Mouse (Mus musculus) brain, adult 2 months (tissue): ENCODE measurements around the gene Abhd5.

ENCODE experiments used
- DNase-seq: peaks from one replicate; pipeline ENCODE4 v3.0.0; 2011; ENCODE audit warnings: low read depth, low spot score

The Abhd5 gene

DNA sequence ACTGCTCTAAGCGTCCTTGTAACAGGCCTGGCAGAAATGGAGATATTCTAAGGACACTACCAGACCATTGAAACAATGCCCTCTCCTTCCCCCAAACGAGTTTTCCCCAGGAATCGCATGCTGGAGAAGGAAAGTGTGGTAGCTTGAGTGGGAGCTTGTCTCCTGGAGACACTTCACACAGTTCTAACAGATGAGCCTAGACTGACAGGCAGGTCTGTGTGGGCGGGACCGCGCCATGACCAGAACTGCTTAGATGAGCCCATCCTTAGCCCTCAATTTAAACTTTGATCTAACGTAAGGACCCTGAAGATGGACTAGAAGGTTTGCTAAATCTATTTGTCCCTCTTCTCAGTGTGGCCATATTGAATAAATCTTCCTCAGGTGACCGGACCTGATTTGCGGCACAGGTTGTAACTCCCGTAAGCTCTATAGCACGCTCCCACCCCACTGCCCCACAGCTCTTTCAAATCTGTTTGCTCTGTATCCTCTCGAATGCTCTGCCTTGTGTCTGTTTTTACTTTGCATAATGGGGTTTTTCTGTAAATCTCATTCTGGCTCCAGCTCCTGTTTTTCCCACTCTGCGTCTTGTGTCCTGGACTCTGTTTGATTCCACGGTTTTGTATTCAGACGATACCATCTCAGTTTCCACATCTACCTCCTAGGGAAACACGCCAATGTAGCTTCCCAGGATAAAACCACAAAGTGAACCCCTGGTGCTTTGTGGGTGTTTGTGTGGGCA, 59.2 kb downstream of the Abhd5 start:
- peak; percentile 42 for DNase-seq

DNA sequence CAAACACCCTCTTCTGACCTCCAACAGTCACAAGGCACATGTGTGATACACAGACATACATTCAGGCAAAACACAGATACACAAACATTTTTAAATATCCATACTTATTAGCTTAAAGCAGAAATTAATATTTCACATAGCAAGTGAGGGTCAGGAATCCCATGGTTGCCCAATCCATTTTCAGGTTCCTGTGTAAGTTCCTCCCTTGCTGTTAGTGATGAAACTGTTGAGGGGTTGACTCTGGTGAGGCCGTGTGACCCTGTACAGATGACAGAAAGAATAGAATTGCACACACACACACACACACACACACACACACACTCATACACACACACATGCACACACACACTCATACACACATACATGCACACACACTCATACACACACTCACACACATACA, 63.2 kb downstream of the Abhd5 start:
- no peak for DNase-seq

GRCm38 (mm10) chr9:122415056-122415775, 63.8 kb downstream of the Abhd5 start:
- no peak for DNase-seq

DNA sequence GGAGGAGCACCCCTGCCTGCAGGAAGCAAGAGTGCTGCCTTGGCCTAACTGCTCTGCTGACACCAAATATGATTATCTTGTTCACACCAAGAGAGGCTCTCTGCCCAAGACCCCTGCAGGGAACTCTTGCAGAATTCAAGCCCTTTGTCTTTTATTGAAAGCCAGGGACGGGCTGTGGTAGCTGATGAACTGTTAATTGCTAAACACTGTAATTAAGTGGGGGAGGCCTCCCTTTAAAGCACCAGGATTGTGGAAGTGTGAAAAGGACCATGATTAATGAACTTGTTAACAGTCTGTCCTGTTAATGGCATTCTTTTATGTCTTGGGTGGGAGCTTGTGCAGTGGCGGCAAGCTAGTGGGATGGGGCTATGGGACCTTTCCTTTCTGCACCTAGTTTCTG, 65.2 kb downstream of the Abhd5 start:
- no peak for DNase-seq

DNA sequence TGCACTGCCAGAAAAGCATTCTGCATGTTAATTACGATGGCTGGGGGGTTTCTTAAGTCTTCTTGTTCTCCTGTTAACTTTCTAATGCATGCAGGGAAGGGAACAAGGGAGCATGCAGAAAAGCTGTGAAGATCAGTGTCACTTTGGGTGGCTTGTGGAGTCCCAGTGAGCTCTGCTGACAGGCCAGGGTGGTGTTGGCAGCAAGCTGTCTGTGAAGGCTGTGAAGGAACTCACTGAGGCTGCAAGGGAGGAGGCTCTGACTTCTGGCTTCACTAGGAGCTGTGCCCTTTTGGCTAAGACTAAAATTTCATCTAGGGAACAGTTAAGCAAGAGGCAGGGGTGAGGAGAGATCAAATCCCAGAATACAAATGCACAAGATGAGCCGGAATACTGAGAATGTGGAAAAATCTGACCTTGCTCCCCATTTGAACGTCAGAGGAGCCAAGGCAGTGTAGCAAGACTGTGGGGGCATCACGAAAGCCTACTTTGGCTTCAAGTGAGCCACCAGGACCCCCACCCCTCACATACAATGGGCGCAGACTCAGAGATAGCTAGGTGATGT, 68.9 kb downstream of the Abhd5 start:
- DNase-seq = no peak

GRCm38 (mm10) chr9:122420772-122421764, 69.7 kb downstream of the Abhd5 start:
- DNase-seq = peak; percentile 85

GRCm38 (mm10) chr9:122421911-122422310, 70.5 kb downstream of the Abhd5 start:
- peak; percentile 80 for DNase-seq

DNA sequence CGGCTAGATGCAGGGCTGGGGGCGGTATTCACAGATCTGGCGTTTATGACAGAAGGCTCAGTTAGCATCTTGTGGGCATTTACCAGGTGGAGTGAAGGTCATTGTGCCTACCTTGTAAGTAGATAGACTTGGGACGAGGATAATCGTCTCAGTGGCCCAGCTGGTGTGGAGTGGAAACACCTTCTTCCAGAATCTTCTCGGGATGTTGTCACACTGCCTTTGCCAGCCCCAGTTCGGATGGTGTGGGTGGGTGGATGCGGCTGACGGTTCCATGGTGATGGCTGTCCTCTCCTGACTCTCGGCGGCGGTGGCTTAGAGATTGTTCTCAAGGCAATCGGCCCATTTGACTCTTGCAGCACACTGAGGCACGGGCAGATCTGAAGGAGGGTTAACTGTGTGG, 71.3 kb downstream of the Abhd5 start:
- peak; percentile 74 for DNase-seq

DNA sequence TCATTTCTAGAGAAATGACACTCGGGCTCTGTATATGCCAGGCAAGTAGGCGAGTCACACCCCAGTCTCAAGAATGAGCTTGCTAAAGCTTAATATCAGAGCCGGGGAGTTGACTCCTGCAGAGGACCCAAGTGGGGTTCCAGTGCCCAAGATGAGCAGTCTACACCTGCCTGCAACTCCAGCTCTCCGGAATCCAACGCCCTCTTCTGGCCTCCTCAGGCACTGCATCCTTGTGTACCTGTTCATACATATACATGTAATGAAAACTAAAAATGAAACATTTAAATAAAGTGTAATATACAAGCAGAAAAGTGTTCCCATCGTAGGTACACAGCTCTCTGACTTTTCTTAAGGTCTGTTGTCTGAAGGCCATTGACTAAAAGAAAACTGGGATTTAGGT, 71.7 kb downstream of the Abhd5 start:
- peak; percentile 26 for DNase-seq

DNA sequence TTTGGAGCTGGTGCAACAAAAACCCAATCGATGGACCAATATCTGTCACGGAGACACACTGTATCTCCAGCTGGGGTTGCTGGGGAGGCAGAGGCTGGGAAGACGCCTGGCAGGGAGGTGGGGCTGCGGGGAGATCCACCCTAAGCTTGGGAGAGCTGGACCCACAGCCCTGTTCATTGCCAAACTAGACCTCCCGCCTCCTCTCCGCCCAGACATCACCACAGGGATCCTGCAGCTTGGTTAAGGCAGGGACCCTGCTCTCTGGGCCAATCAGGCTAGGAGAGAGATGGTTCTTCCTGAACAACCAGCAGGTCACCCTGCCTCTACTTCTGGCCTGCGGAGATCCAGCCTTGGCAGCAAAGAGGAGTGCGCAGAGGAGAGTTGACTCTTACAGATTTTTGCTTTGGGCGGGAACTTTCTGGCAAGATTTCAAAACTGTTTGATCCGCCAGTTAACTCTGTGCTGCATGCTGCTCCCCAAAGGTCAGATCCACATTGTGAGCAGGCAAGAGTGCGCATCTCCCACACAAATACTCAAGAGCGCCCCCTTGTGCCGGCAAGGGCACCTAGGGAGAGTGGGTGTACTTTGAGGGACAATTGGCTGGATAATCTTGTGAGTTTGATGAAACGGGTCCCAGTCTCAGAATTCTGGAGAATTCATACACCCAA, 73.7 kb downstream of the Abhd5 start:
- no peak for DNase-seq

GRCm38 (mm10) chr9:122429058-122429649, 77.7 kb downstream of the Abhd5 start:
- DNase-seq = no peak

DNA sequence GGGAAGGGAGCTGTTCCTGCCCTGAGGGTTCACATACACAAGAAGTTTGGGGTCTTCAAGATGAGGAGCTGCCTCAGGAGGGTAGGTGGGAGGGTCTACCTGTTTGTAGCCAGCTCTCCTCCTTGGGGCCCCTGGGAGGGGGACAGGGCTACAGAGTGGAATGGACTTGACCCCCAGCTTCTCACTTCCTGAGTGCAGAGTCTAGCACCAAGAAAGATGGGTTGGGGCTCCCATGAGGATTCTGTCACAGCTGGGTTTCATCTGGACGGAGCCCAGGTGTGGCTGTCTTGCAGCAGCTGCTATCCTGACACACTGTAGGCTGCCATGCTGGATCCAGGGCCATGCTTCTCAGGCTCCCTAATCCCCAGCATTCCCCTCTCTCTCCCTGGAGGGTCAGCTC, 78.3 kb downstream of the Abhd5 start:
- no peak for DNase-seq
